Mouse (Mus musculus): ENCODE data around the gene Gm3015.
"Not testable (repeated sequence)": the region's sequence is repeated elsewhere in the genome, so short reads cannot be mapped to it uniquely, and the experiment has no call there.

Gm3015 gene

DNA sequence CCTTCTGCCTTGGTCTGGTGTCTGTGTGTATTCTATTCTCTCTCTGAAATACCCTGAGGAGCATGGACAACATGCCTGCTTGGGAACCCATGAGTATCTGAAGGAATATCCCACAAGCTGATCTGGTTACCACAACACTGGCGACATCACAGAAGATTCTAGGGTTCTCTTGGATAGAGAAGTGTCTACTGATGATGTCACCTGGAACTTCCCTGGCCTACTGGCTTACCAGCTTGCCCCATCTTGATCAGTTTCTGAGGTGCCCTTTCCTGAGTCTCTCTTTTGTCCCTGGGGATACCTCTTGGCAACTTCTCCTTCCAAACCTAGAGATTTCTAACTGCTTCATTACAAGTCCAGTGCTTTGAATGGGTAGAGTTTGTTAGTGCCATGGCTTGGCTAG, at the start of gene Gm3015:
Gene Gm3015 (minus strand): TSS at position 101 of the 400 bp plus-strand sequence.
- in situ Hi-C loops (cut with MseI, MboI) = not testable (repeated sequence)

DNA sequence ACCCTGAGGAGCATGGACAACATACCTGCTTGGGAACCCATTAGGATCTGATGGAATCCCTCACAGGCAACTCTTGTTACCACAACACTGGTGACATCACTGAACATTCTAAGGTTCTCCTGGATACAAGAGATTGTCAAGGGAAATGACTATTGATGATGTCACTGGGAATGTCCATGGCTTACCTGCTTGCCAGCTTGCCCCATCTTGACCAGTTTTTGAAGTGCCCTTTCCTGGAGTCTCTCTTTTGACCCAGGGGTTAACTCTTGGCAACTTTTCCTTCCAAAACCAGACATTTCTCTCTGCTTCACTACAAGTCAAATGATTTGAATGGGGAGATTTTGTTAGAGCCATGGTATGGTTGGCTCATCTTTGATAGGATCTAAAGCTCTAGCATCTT, 29.3 kb upstream of the Gm3015 start, which contains the start of gene Gm10377:
Gene Gm10377 (minus strand): TSS at position 101 of the 400 bp plus-strand sequence.
- in situ Hi-C loops (cut with MseI, MboI) = not testable (repeated sequence)
